Mouse (Mus musculus): ENCODE results near the gene Cntn1. TPM values are rescaled to one million over a fixed set of nuclear protein-coding genes. Genes with fewer than 3 reads are reported as not detected.
"Not testable (repeated sequence)": the region's sequence is repeated elsewhere in the genome, so short reads cannot be mapped to it uniquely, and the experiment has no call there.

Gene Cntn1
- total RNA-seq, 2 experiments from 2014 or later = 464 to 479 TPM

- intact Hi-C loops (cut with DNase I) = no loop called here
- peak in 1 of 2 experiments; percentile 19 for DNase-seq (ENCODE audit: extremely low spot score in 1 of 2, low spot score in 2 of 2)
These were observed 296.9 kb downstream of the Cntn1 start for GRCm38 (mm10) chr15:92347902-92348301.

GRCm38 (mm10) chr15:92348453-92348852 lies 297.5 kb downstream of the Cntn1 start:
- intact Hi-C loops (cut with DNase I); DNase-seq (ENCODE audit: extremely low spot score in 1 of 2, low spot score in 2 of 2): not testable (repeated sequence)

- peak in 1 of 2 experiments; percentile 20 for DNase-seq (ENCODE audit: extremely low spot score in 1 of 2, low spot score in 2 of 2)
- intact Hi-C loops (cut with DNase I) = no loop called here
These were observed 313.2 kb downstream of the Cntn1 start for GRCm38 (mm10) chr15:92364153-92364552.

GRCm38 (mm10) chr15:92364592-92364991 lies 313.6 kb downstream of the Cntn1 start:
- DNase-seq (ENCODE audit: extremely low spot score in 1 of 2, low spot score in 2 of 2) = no peak
- intact Hi-C loops (cut with DNase I) = no loop called here

Other genes with a start within 250 kb of the Cntn1 start
- gene Smgc, start 212.9 kb upstream of the Cntn1 start, total RNA-seq (2021) = not detected